Mouse (Mus musculus): ENCODE measurements around the gene Olfr427.
"Not testable (repeated sequence)": the region's sequence is repeated elsewhere in the genome, so short reads cannot be mapped to it uniquely, and the experiment has no call there.

Olfr427 gene

GRCm38 (mm10) chr1:174096591-174096990, at the start of gene Olfr427:
Gene Olfr427, plus strand, starts transcription at chr1:174096891.
- DNase-seq: no peak

- not testable (repeated sequence) for DNase-seq
Measured at GRCm38 (mm10) chr1:174048227-174048626, 48.5 kb upstream of the Olfr427 start.

- no peak for DNase-seq
Measured at GRCm38 (mm10) chr1:174048893-174049292, 47.8 kb upstream of the Olfr427 start, which contains the start of gene Olfr432. Gene Olfr432, plus strand, starts transcription at chr1:174049205.

- DNase-seq: not testable (repeated sequence)
Measured at GRCm38 (mm10) chr1:174049357-174049756, 47.3 kb upstream of the Olfr427 start.

- no peak for DNase-seq
Measured at GRCm38 (mm10) chr1:174050532-174050931, 46.2 kb upstream of the Olfr427 start.

GRCm38 (mm10) chr1:174051515-174051914, 45.2 kb upstream of the Olfr427 start:
- DNase-seq: no peak

GRCm38 (mm10) chr1:174051931-174052536, 44.7 kb upstream of the Olfr427 start:
- no peak for DNase-seq

- DNase-seq: no peak
Measured at GRCm38 (mm10) chr1:174052981-174053380, 43.7 kb upstream of the Olfr427 start.

GRCm38 (mm10) chr1:174055248-174055647, 41.4 kb upstream of the Olfr427 start:
- DNase-seq: no peak

- no peak for DNase-seq
Measured at GRCm38 (mm10) chr1:174066305-174066704, 30.4 kb upstream of the Olfr427 start, which contains the start of gene Olfr430. Gene Olfr430, plus strand, starts transcription at chr1:174066605.

GRCm38 (mm10) chr1:174084031-174084430, 12.7 kb upstream of the Olfr427 start, which contains the start of gene Olfr429:
Gene Olfr429, plus strand, starts transcription at chr1:174084331.
- no peak for DNase-seq

GRCm38 (mm10) chr1:174103735-174104134, 7.0 kb downstream of the Olfr427 start:
- DNase-seq: no peak

GRCm38 (mm10) chr1:174121062-174121461, 24.4 kb downstream of the Olfr427 start, which contains the start of gene Olfr231:
Gene Olfr231, minus strand, starts transcription at chr1:174121162.
- no peak for DNase-seq

- DNase-seq: no peak
Measured at GRCm38 (mm10) chr1:174131217-174131616, 34.5 kb downstream of the Olfr427 start, which contains the start of gene Olfr424. Gene Olfr424, plus strand, starts transcription at chr1:174131517.

GRCm38 (mm10) chr1:174131999-174132398, 35.3 kb downstream of the Olfr427 start:
- DNase-seq: no peak

GRCm38 (mm10) chr1:174141384-174141783, 44.7 kb downstream of the Olfr427 start:
- no peak for DNase-seq

GRCm38 (mm10) chr1:174146696-174147095, 50.0 kb downstream of the Olfr427 start:
- no peak for DNase-seq

- no peak for DNase-seq
Measured at GRCm38 (mm10) chr1:174149289-174149688, 52.6 kb downstream of the Olfr427 start.
